Mouse (Mus musculus) bone marrow, adult 2 months (tissue): ENCODE data around the gene Oxsr1. TPM values are rescaled to one million over a fixed set of nuclear protein-coding genes. Genes with fewer than 3 reads are reported as not detected.
"Not testable (repeated sequence)": the region's sequence is repeated elsewhere in the genome, so short reads cannot be mapped to it uniquely, and the experiment has no call there.

Experiments
- H3K27ac ChIP-seq: fragments of 200-500 bp; 2 replicates; pipeline ENCODE4 v1.5.1; 2012; ENCODE audit warnings: low read depth, mild to moderate bottlenecking, control low read depth, inconsistent platforms, low read length; ENCODE audit not compliant: control insufficient read depth, poor library complexity, insufficient read depth
- H3K4me1 ChIP-seq: fragments of 200-500 bp; 2 replicates; pipeline ENCODE4 v1.6.1; 2011; ENCODE audit warnings: low read length; ENCODE audit not compliant: control insufficient read depth, insufficient read depth
- H3K4me3 ChIP-seq: fragments of 200-500 bp; replicated peaks from 2 replicates; pipeline ENCODE3; 2011; ENCODE audit warnings: mild to moderate bottlenecking, low read depth, low read length, control low read depth; ENCODE audit not compliant: control insufficient read depth
- CTCF ChIP-seq: fragments of 200-500 bp; IDR thresholded peaks from 2 replicates; pipeline ENCODE4 v1.5.1; 2011; ENCODE audit warnings: low read length, control low read depth; ENCODE audit not compliant: control insufficient read depth, insufficient read depth
- POLR2A ChIP-seq: fragments of 200-500 bp; IDR thresholded peaks from 2 replicates; pipeline ENCODE4 v1.6.1; 2011; ENCODE audit warnings: low read depth, mild to moderate bottlenecking, control low read depth, low read length, borderline replicate concordance; ENCODE audit not compliant: control insufficient read depth
- WGBS: fragments of 180-500 bp; shearing (Covaris S2); methylation state at CpG from one replicate; pipeline ENCODE4 v1.1.7; 2018; 5-methylcytosine and 5-hydroxymethylcytosine counted together
- polyA plus RNA-seq: library from polyadenylated mRNA; stranded (reverse); fragments of >200 nt; gene quantifications from 2 replicates; pipeline ENCODE4 v1.2.4, GENCODE M21; 2011; ENCODE audit warnings: low replicate concordance; ENCODE audit not compliant: missing spikeins, insufficient read depth, insufficient read length

Oxsr1 gene
- polyA plus RNA-seq, 1 experiment = 19.3 TPM

DNA sequence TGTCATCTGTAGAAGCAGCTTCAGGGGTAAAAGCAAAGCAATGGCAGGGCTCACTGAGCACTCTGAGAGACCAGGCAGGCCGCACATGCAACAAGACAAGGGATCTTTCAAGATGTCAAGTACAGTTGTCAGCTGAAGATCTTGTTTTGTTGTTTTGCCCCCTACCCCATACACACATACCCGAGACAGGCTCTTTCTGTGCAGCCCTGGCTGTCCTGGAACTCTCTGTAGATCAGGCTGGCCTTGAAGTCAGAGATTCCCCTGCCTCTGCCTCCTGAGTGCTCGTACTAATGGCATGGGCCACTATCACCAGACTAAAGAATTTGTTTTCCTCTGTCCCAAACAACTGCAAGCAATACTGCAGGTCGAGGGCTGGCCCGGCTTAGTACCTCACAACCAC lies 44.2 kb downstream of the Oxsr1 start:
- no peak overlapping the region for H3K27ac ChIP-seq
- H3K4me3 ChIP-seq = no peak overlapping the region
- H3K4me1 ChIP-seq = no peaks in the 10 kb centered on the region
- TF ChIP-seq CTCF (no peak), POLR2A (no peak)
- WGBS = 92% methylated on average over 5 of the region's 5 CpGs

GRCm38 (mm10) chr9:119276321-119276720 lies 45.9 kb downstream of the Oxsr1 start:
- Histone ChIP-seq H3K27ac (no peak overlapping the region), H3K4me3 (no peak overlapping the region), H3K4me1 (no peaks in the 10 kb centered on the region)
- 81% methylated on average over 7 of the region's 7 CpGs for WGBS
- TF ChIP-seq CTCF (no peak), POLR2A (no peak)

DNA sequence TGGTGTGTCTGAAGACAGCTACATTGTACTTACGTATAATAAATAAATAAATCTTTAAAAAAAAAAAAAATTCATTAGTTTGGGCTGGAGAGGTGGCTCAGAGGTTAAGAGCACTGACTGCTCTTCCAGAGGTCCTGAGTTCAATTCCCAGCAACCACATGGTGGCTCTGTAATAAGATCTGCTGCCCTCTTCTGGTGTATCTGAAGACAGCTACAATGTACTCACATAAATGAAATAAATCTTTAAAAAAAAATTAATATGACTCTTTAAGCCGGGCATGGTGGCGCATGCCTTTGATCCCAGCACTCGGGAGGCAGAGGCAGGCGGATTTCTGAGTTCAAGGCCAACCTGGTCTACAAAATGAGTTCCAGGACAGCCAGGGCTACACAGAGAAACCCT lies 47.4 kb downstream of the Oxsr1 start:
- 87% methylated on average over 5 of the region's 5 CpGs for WGBS
- H3K4me1 ChIP-seq, H3K4me3 ChIP-seq, H3K27ac ChIP-seq: not testable (repeated sequence)

GRCm38 (mm10) chr9:119271496-119271895 lies 50.7 kb downstream of the Oxsr1 start:
- Histone ChIP-seq H3K4me1 (no peaks in the 10 kb centered on the region), H3K27ac (no peak overlapping the region), H3K4me3 (no peak overlapping the region)
- WGBS = 87% methylated on average over 4 of the region's 4 CpGs
- TF ChIP-seq CTCF = no peak
- TF ChIP-seq POLR2A = no peak

DNA sequence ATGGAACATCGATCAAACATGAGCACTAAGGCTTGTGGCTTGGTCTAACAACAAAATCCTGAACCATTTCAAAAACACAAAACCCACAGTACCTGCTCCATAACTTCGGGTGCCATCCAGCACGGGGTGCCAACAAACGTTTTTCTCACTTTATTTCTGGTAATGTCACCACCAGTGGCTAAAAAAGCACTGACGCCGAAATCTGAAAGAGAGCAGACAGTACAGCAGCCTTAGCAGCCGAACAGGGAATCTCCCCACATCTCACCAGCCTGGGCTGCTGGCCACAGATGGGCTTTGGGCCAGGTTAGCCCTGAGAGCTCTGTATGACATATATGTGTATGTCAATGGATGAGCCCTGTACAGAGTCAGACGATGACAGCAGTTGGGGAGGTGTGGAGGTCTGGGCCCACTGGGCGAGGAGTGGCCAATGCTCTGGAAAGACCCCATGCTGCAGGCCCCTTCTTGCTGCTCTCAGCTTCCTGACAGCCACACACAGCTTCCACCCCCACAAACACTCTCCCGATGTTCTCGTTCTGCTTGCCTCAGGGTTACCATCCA lies 53.6 kb downstream of the Oxsr1 start:
- WGBS = 85% methylated on average over 11 of the region's 11 CpGs
- H3K27ac ChIP-seq = no peak overlapping the region
- TF ChIP-seq POLR2A (no peak), CTCF (no peak)

DNA sequence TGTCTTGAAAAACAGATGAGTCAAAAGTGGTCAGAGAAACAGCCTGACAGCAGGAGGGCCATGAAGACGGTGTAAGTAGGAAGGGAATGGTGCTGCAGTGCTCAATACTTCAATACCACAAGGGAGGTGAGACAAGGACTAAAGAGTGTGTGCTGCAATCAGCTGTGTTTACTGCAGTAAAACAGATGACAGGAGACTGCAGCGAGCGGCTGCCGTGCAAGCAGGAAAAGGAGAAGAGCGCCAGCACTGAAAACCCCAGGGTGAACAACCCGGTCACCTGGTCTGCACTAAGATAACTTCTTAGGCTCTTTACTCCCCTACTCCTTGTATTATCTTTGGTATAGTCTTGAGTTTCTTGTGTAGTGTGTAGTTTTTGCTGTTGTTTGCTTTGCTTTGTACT lies 54.1 kb downstream of the Oxsr1 start:
- 89% methylated on average over 6 of the region's 6 CpGs for WGBS
- Histone ChIP-seq H3K27ac (no peak overlapping the region), H3K4me3 (no peak overlapping the region), H3K4me1 (no peaks in the 10 kb centered on the region)
- TF ChIP-seq CTCF (no peak), POLR2A (no peak)

More for the DNA sequence above, 53.6 kb downstream of the Oxsr1 start:
- Histone ChIP-seq H3K4me1 (no peaks in the 10 kb centered on the region), H3K4me3 (no peak overlapping the region)

GRCm38 (mm10) chr9:119266121-119266395 lies 56.2 kb downstream of the Oxsr1 start:
- not testable (repeated sequence) for H3K4me3 ChIP-seq, H3K27ac ChIP-seq, H3K4me1 ChIP-seq
- whole genome bisulfite sequencing = 88% methylated on average over 5 of the region's 5 CpGs

GRCm38 (mm10) chr9:119265373-119266120 lies 56.7 kb downstream of the Oxsr1 start:
- 58% methylated on average over 1 of the region's 1 CpGs for WGBS

DNA sequence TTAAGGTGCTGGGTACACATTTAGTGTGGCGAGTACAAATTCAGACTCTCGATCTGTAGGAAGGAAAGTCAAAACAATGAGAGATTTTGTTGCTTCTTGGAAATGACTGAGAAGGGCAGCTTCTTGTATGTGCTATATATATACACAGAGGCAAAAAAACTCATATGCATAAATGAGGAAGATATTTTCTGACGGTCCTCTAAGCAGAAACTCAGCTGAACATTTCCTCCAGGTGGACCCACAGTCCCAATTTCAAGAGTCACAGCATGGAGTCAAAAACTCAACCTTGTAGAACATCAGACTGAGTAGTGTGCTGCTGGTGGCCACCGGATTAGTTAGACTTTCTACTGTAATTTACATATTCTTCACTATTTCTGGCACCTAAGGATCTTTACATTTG lies 59.2 kb downstream of the Oxsr1 start:
- TF ChIP-seq CTCF = no peak
- no peak for TF ChIP-seq POLR2A
- no peak overlapping the region for H3K4me3 ChIP-seq
- H3K4me1 ChIP-seq = no peaks in the 10 kb centered on the region
- no peak overlapping the region for H3K27ac ChIP-seq
- WGBS = 74% methylated on average over 4 of the region's 4 CpGs

More at GRCm38 (mm10) chr9:119265373-119266120, 56.7 kb downstream of the Oxsr1 start:
- not testable (repeated sequence) for H3K4me3 ChIP-seq, H3K27ac ChIP-seq, H3K4me1 ChIP-seq
